Comparison of ENCODE assay signal across 8 mouse cellular contexts in the genomic region with DNA sequence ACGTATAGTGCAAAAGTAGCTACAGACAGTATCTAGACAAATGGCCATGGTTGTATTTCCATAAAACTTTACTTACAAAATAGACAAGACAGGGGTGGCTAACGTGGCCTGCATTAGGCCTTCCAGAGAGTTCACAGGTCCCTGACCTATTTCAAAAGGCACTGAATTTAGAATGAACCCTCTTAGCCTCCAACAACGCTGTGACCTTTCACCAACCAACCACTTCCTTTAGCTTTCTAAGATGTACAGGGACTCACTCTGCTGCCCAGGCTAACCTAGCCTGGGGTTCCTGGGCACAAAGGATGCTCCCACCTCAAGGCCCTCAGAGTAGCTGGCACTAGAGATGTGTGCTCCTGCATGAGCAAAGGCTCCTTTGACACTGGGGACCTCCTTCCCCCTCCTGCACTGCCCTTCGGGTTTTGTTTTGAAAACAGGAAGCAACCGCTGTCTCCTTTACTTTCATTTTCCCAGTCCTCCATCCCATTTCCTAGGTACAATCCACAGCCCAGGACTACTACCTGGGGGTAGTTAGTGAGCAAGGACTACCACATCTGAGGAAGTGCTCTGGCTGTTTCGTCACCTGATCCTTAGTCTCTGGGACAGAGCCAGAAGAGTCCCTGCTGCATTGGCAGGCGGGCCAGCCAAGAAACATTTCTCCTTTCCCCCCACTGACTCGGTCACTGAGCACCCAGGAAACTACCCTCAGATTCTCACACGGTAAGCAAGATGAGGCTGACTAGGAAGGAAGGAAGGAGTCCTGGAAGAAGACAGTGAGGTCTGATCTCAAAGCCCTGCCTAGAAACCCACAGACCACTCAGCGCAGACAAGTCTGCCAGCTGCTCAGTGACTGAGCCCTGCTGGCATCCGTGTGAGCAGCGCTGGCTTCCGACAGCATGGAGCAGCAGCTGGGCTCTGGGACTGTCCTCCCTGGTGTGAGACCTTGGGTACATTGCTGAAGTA. TPM values are rescaled to one million over a fixed set of nuclear protein-coding genes. Genes with fewer than 3 reads are reported as not detected.
A peak's percentile ranks its signal among the peaks of the same experiment; 100 is the strongest.
DNase-seq lines count a peak whose midpoint lies in the region; ATAC-seq and TF ChIP-seq lines count a peak whose summit lies in the region.

No protein-coding gene starts in this region.

- H3K9me3 ChIP-seq in heart, postnatal 0 days (replicated peaks; ENCODE audit: control insufficient read depth, low read length) = no peaks in the 10 kb centered on the region
- no peaks in the 10 kb centered on the region for H3K9me3 ChIP-seq in stomach, postnatal 0 days (ENCODE audit: control insufficient read depth, low read length)

- H3K4me2 ChIP-seq in heart, postnatal 0 days (ENCODE audit: low read depth, low read length) = peak overlapping the region; percentile 56
- peak overlapping the region; percentile 51 for H3K4me2 ChIP-seq in stomach, postnatal 0 days (replicated peaks; ENCODE audit: low read depth)

- no peaks in the 10 kb centered on the region for H3K27me3 ChIP-seq in heart, postnatal 0 days (ENCODE audit: control insufficient read depth, insufficient read depth, low read length)
- H3K27me3 ChIP-seq in stomach, postnatal 0 days (ENCODE audit: control insufficient read depth, insufficient read depth, low read length) = no peaks in the 10 kb centered on the region

- peak overlapping the region; percentile 10; the same call in 1 of the 2 replicates for H3K9ac ChIP-seq in heart, postnatal 0 days (replicated peaks; ENCODE audit: low read depth, low read length)
- peak overlapping the region; percentile 41 for H3K9ac ChIP-seq in stomach, postnatal 0 days (ENCODE audit: low read length)

- peak overlapping the region; percentile 63 for H3K4me3 ChIP-seq in bone marrow macrophage, adult 2 months (ENCODE audit: insufficient read depth, low read length)
- peak overlapping the region; percentile 27 for H3K4me3 ChIP-seq in heart, postnatal 0 days (ENCODE audit: low read depth, low read length)
- peak overlapping the region; percentile 62 for H3K4me3 ChIP-seq in lung, adult 2 months (replicated peaks; ENCODE audit: extremely low read depth, low read depth, low read length)
- H3K4me3 ChIP-seq in stomach, postnatal 0 days (ENCODE audit: low read depth, low read length) = peak overlapping the region; percentile 24

- no peak for TF ChIP-seq CTCF in bone marrow macrophage, adult 2 months (IDR thresholded peaks at IDR 0.05; ENCODE audit: low read depth, low read length)
- no peak for TF ChIP-seq CTCF in heart, postnatal 0 days (IDR thresholded peaks at IDR 0.05; ENCODE audit: low read depth)
- TF ChIP-seq CTCF in lung, adult 2 months (IDR thresholded peaks at IDR 0.05; ENCODE audit: insufficient read depth, low read length) = no peak
- no peak for TF ChIP-seq CTCF in stomach, postnatal 0 days (IDR thresholded peaks at IDR 0.05; ENCODE audit: low read depth)

- peak; percentile 31 for ATAC-seq in frontal cortex, adult (ENCODE audit: low TSS enrichment)
- ATAC-seq in heart, postnatal 0 days (ENCODE audit: insufficient read depth, low read depth) = peak; percentile 56
- ATAC-seq in stomach, postnatal 0 days (ENCODE audit: low FRiP score, low TSS enrichment) = no peak; the same call in 1 of the 2 replicates

- H3K4me1 ChIP-seq in bone marrow macrophage, adult 2 months (ENCODE audit: control insufficient read depth, insufficient read depth, low read length) = peaks cover 16% of the 10 kb centered on the region
- H3K4me1 ChIP-seq in heart, postnatal 0 days (ENCODE audit: control insufficient read depth, insufficient read depth) = 0 out of 2 replicates have a peak, but pooled peaks cover 11% of the 10 kb centered on the region
- H3K4me1 ChIP-seq in lung, adult 2 months (ENCODE audit: control insufficient read depth, insufficient read depth, low read length) = peaks cover 12% of the 10 kb centered on the region; the same call in 1 of the 2 replicates
- peaks cover 5% of the 10 kb centered on the region; the same call in 1 of the 2 replicates for H3K4me1 ChIP-seq in stomach, postnatal 0 days (replicated peaks; ENCODE audit: control insufficient read depth, insufficient read depth)

- TF ChIP-seq EP300 in heart, postnatal 0 days (IDR thresholded peaks at IDR 0.05; ENCODE audit: low read depth) = no peak
- no peak for TF ChIP-seq EP300 in stomach, postnatal 0 days (optimal IDR thresholded peaks at IDR 0.05)

- DNase-seq in frontal cortex, postnatal 10 days (ENCODE audit: low spot score in 2 of 2) = no peak
- DNase-seq in B cell, adult 2 months = peak; percentile 57 to 60
- DNase-seq in heart, postnatal 0 days (ENCODE audit: low spot score) = no peak
- peak; percentile 59 for DNase-seq in lung, adult 2 months
- no peak for DNase-seq in stomach, postnatal 0 days (ENCODE audit: low spot score)
- DNase-seq in layer of hippocampus, adult 11-12 months (ENCODE audit: low spot score) = no peak

- WGBS in heart, postnatal 0 days = 36% methylated on average over 13 of the region's 13 CpGs
- WGBS in lung, adult 2 months = 8% methylated on average over 13 of the region's 13 CpGs
- 49% methylated on average over 13 of the region's 13 CpGs for WGBS in stomach, postnatal 0 days

- no peak for TF ChIP-seq POLR2A in bone marrow macrophage, adult 2 months (IDR thresholded peaks at IDR 0.05; ENCODE audit: borderline replicate concordance, low read depth, low read length)
- peak; percentile 26; the same call in 1 of the 2 replicates for TF ChIP-seq POLR2A in lung, adult 2 months (IDR thresholded peaks at IDR 0.05; ENCODE audit: borderline replicate concordance, extremely low read depth, low read depth, low read length)

- H3K36me3 ChIP-seq in heart, postnatal 0 days (replicated peaks; ENCODE audit: control insufficient read depth, insufficient read depth, low read length) = no peaks in the 10 kb centered on the region
- no peaks in the 10 kb centered on the region for H3K36me3 ChIP-seq in stomach, postnatal 0 days (ENCODE audit: control insufficient read depth, insufficient read depth, low read length)

- H3K27ac ChIP-seq in bone marrow macrophage, adult 2 months (ENCODE audit: insufficient read depth, low read depth, low read length) = peak overlapping the region; percentile 78
- H3K27ac ChIP-seq in heart, postnatal 0 days (ENCODE audit: low read depth) = peak overlapping the region; percentile 72
- peak overlapping the region; percentile 77 for H3K27ac ChIP-seq in stomach, postnatal 0 days (replicated peaks)

RNA-seq across cellular contexts. Expression of gene Ttc39b, which starts 8.9 kb away (rescaled TPM):
- 6.7 and 8.1 TPM in 2 replicates for polyA plus RNA-seq in bone marrow macrophage, adult 2 months (2012; ENCODE audit: insufficient read depth, insufficient read length, missing spikeins)
- total RNA-seq in heart, postnatal 0 days (2014; rRNA removed; ENCODE audit: low replicate concordance) = 2.9 and 4.3 TPM in 2 replicates
- polyA plus RNA-seq in heart, postnatal 0 days (2015; fragmentation: Nextera tagmentation; extraction: Ambion mirVana) = 3.0 and 4.1 TPM in 2 replicates
- 4.0 and 7.1 TPM in 2 replicates for polyA plus RNA-seq in lung, adult 2 months (2012; rRNA removed)
- 14.0 and 15.7 TPM in 2 replicates for polyA plus RNA-seq in stomach, postnatal 0 days (2015; fragmentation: Nextera tagmentation; extraction: Ambion mirVana)

Comparison
In these comparisons a context has a peak if more than half of its experiments do, and no peak if none do; other contexts are left out.
1. DNase-seq: peak in B cell, adult 2 months (2 of 2) and lung, adult 2 months (single experiment); none in frontal cortex, postnatal 10 days (0 of 2), heart, postnatal 0 days (single experiment), stomach, postnatal 0 days (single experiment) and layer of hippocampus, adult 11-12 months (single experiment).
2. Peak in every context shown above with its lines, with median percentiles within 50 percentile points of each other: H3K27ac ChIP-seq and H3K4me3 ChIP-seq.